In genomic region chr7:112644701-112645100, GRCm38 (mm10) we compare ENCODE assay signal across 10 mouse cellular contexts. TPM values are rescaled to one million over a fixed set of nuclear protein-coding genes. Genes with fewer than 3 reads are reported as not detected.
DNase-seq lines count a peak whose midpoint lies in the region; ATAC-seq and TF ChIP-seq lines count a peak whose summit lies in the region.
"Had no signal": no experiment of that assay in that cellular context is flagged by ENCODE, and none has a peak within 500 bp of the region (broad histone marks: within the 10 kb centered on the region; RNA-seq: fewer than 3 reads in every experiment).

No protein-coding gene starts in this region.

- no peak overlapping the region for H3K4me3 ChIP-seq in kidney, embryonic 14.5 days (ENCODE audit: low read length)
- no peak overlapping the region for H3K4me3 ChIP-seq in myocyte
- no peak overlapping the region for H3K4me3 ChIP-seq in thymus, adult 2 months (ENCODE audit: control insufficient read depth, insufficient read depth, low read length)
- H3K4me3 ChIP-seq in neural tube, embryonic 15.5 days (replicated peaks): no peak overlapping the region
- H3K4me3 ChIP-seq: liver, embryonic 13.5 days; neural tube, embryonic 12.5 days had no signal

- TF ChIP-seq POLR2A in myocyte (IDR thresholded peaks at IDR 0.05; ENCODE audit: insufficient read length, low read depth): no peak
- TF ChIP-seq POLR2A in thymus, adult 2 months (IDR thresholded peaks at IDR 0.05; ENCODE audit: control insufficient read depth, extremely low read depth, insufficient read depth, low read length, poor library complexity): no peak

- no peak overlapping the region for H3K9ac ChIP-seq in kidney, embryonic 14.5 days (ENCODE audit: low read depth, low read length)
- no peak overlapping the region for H3K9ac ChIP-seq in neural tube, embryonic 15.5 days (replicated peaks)
- H3K9ac ChIP-seq: liver, embryonic 13.5 days; neural tube, embryonic 12.5 days had no signal

- TF ChIP-seq CTCF in thymus, adult 2 months (IDR thresholded peaks at IDR 0.05; ENCODE audit: borderline replicate concordance, control insufficient read depth, extremely low read depth, insufficient read depth, low read length, poor library complexity): no peak

- no peak overlapping the region for H3K4me2 ChIP-seq in kidney, embryonic 14.5 days (replicated peaks; ENCODE audit: low read depth, low read length)
- no peak overlapping the region for H3K4me2 ChIP-seq in myocyte (ENCODE audit: low read depth)
- no peak overlapping the region for H3K4me2 ChIP-seq in neural tube, embryonic 15.5 days
- H3K4me2 ChIP-seq: liver, embryonic 13.5 days; neural tube, embryonic 12.5 days had no signal

- no peaks in the 10 kb centered on the region for H3K27me3 ChIP-seq in kidney, embryonic 14.5 days (ENCODE audit: control insufficient read depth, insufficient read depth, low read length)
- H3K27me3 ChIP-seq in myocyte (ENCODE audit: control insufficient read depth, insufficient read depth, insufficient read length): no peaks in the 10 kb centered on the region
- no peaks in the 10 kb centered on the region for H3K27me3 ChIP-seq in thymus, adult 2 months (ENCODE audit: control insufficient read depth, insufficient read depth, low read length)
- H3K27me3 ChIP-seq in neural tube, embryonic 15.5 days (replicated peaks): no peaks in the 10 kb centered on the region
- H3K27me3 ChIP-seq: liver, embryonic 13.5 days; neural tube, embryonic 12.5 days had no signal

- 72% methylated on average over 6 of the region's 6 CpGs for WGBS in kidney, embryonic 14.5 days
- 90% methylated on average over 6 of the region's 6 CpGs for WGBS in thymus, adult 2 months
- WGBS in neural tube, embryonic 15.5 days: 88% methylated on average over 6 of the region's 6 CpGs

- H3ac ChIP-seq in myocyte (ENCODE audit: control insufficient read depth, insufficient read length): no peak overlapping the region

- no peak overlapping the region for H3K27ac ChIP-seq in kidney, embryonic 14.5 days (ENCODE audit: low read depth, low read length)
- no peak overlapping the region for H3K27ac ChIP-seq in thymus, adult 2 months (ENCODE audit: control insufficient read depth, insufficient read depth, low read length)
- no peak overlapping the region for H3K27ac ChIP-seq in neural tube, embryonic 15.5 days (replicated peaks)
- H3K27ac ChIP-seq: liver, embryonic 13.5 days; neural tube, embryonic 12.5 days had no signal

- no peaks in the 10 kb centered on the region for H3K4me1 ChIP-seq in kidney, embryonic 14.5 days (ENCODE audit: control insufficient read depth, insufficient read depth, low read length)
- no peaks in the 10 kb centered on the region; the same call in 1 of the 2 replicates for H3K4me1 ChIP-seq in thymus, adult 2 months (replicated peaks; ENCODE audit: control insufficient read depth, insufficient read depth, low read length)
- H3K4me1 ChIP-seq in neural tube, embryonic 15.5 days: peaks cover 5% of the 10 kb centered on the region; the same call in 1 of the 2 replicates
- H3K4me1 ChIP-seq: neural tube, embryonic 12.5 days had no signal

- ATAC-seq in kidney, embryonic 14.5 days (ENCODE audit: low FRiP score, low TSS enrichment): no peak
- ATAC-seq in neural tube, embryonic 15.5 days (ENCODE audit: low FRiP score): no peak

- no peaks in the 10 kb centered on the region for H3K36me3 ChIP-seq in kidney, embryonic 14.5 days (ENCODE audit: control insufficient read depth, insufficient read depth, low read length)
- H3K36me3 ChIP-seq in myocyte (ENCODE audit: control insufficient read depth, insufficient read depth): no peaks in the 10 kb centered on the region
- H3K36me3 ChIP-seq in thymus, adult 2 months (ENCODE audit: control insufficient read depth, insufficient read depth, low read length): no peaks in the 10 kb centered on the region
- no peaks in the 10 kb centered on the region for H3K36me3 ChIP-seq in neural tube, embryonic 15.5 days
- H3K36me3 ChIP-seq: liver, embryonic 13.5 days; neural tube, embryonic 12.5 days had no signal

- DNase-seq in kidney, postnatal 25 days: peak; percentile 7 to 48
- peak; percentile 16 for DNase-seq in WW6 (ENCODE audit: low read depth, low spot score)
- peak; percentile 41 for DNase-seq in gastrocnemius, postnatal 25 days
- DNase-seq in thymus, adult 2 months: no peak
- DNase-seq: liver, embryonic 13.5 days had no signal

- H3K79me2 ChIP-seq in myocyte (ENCODE audit: control insufficient read depth, insufficient read depth): no peaks in the 10 kb centered on the region

- peaks cover 3% of the 10 kb centered on the region; the same call in 1 of the 2 replicates for H3K9me3 ChIP-seq in kidney, embryonic 14.5 days (ENCODE audit: control insufficient read depth, low read length)
- no peaks in the 10 kb centered on the region for H3K9me3 ChIP-seq in neural tube, embryonic 15.5 days (replicated peaks)
- H3K9me3 ChIP-seq: liver, embryonic 13.5 days; neural tube, embryonic 12.5 days had no signal

TF ChIP-seq in myocyte, 11 proteins besides CTCF, POLR2A, EP300 and RAD21:
- TF ChIP-seq USF1 (IDR thresholded peaks at IDR 0.05; ENCODE audit: low read depth) (no peak), CEBPB (IDR thresholded peaks at IDR 0.05; ENCODE audit: insufficient read depth, poor library complexity, severe bottlenecking) (peak; percentile 82)

RNA-seq across cellular contexts. Expression of gene Tead1, which starts 34.4 kb away (rescaled TPM):
- polyA plus RNA-seq in kidney, embryonic 14.5 days (2014; fragmentation: Nextera tagmentation; extraction: Ambion mirVana): 30.1 and 36.8 TPM in 2 replicates
- total RNA-seq in gastrocnemius, postnatal 25 days (2021): 100 to 1,000 TPM; 159 to 210 TPM
- polyA plus RNA-seq in myocyte (2012; fragmentation: generic; extraction: Trizol): 18.8 TPM
- polyA plus RNA-seq in thymus, adult 2 months (2012; rRNA removed): 3.2 and 4.4 TPM in 2 replicates
- polyA plus RNA-seq in neural tube, embryonic 15.5 days (2015; fragmentation: Nextera tagmentation; extraction: Ambion mirVana): 14.4 and 15.9 TPM in 2 replicates
- total RNA-seq: common myeloid progenitor, adult 5-6 weeks had no signal
